Mouse (Mus musculus): ENCODE results near the gene Myh1.
A peak's percentile ranks its signal among the peaks of the same experiment; 100 is the strongest.

The Myh1 gene

GRCm38 (mm10) chr11:67235639-67236358, 35.9 kb downstream of the Myh1 start:
- DNase-seq, result peak; percentile 2 to 20

GRCm38 (mm10) chr11:67236799-67237198, 36.9 kb downstream of the Myh1 start:
- DNase-seq, result no peak

GRCm38 (mm10) chr11:67237481-67238079, 37.7 kb downstream of the Myh1 start, which contains the start of gene Myh4:
Myh4 (plus strand) TSS chr11:67238029.
- no peak for DNase-seq

- DNase-seq, result no peak
Observed at GRCm38 (mm10) chr11:67241051-67241450, 41.2 kb downstream of the Myh1 start.

- no peak for DNase-seq
Observed at GRCm38 (mm10) chr11:67253691-67254090, 53.8 kb downstream of the Myh1 start.

- no peak for DNase-seq
Observed at GRCm38 (mm10) chr11:67257048-67257447, 57.2 kb downstream of the Myh1 start.

GRCm38 (mm10) chr11:67260956-67261355, 61.1 kb downstream of the Myh1 start:
- no peak for DNase-seq

Data from kidney, adult 8-10 months (tissue).